Mouse (Mus musculus): ENCODE measurements at regions not wholly inside any gene's neighbourhood (a gene's known extent, or its start where the extent isn't known, plus 50 kb on each side); places are given as distances from the start of the nearest gene placed in this dataset.
"Not testable (repeated sequence)": the region's sequence is repeated elsewhere in the genome, so short reads cannot be mapped to it uniquely, and the experiment has no call there.

DNA sequence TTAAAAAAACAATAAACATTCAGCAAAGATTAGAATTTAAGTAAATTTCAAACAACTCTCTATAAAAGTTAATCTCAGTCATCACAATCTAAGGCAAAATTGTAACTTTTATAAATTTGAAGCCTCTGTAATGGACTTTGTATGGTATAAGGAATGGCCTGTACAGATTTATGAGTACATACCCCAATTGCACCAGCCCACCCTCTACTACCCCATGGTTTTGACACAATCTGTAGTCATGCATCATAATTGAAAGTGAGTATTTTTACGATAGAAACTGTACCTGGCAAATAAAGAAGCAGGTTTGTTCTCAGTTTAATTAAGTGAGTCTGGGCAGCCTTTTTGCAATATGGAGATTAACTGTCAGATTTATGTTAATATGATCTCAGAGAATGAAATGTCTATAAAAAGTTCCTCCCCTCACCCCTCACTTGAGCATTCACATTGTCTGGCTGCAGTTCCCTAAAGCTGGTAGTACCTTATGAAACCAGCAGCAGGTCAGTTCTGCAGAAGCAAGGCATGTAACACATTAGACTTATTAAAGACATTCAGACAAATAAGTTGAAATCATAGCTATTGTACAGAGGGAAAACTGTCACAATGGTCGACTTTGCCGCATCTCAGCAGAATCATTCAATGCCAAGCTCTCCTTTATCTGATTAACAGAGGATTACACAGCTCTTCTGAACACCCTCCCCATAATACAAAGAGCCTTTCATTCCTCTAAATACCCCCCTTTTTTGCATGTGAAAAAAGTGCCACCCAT is 505.2 kb downstream of the Cypt12 start:
- H3K36me3 ChIP-seq (replicated peaks): no peaks in the 10 kb centered on the region
- no peak for DNase-seq (ENCODE audit: extremely low spot score, low spot score)
- no peaks in the 10 kb centered on the region for H3K9me3 ChIP-seq
- 34% methylated on average over 3 of the region's 3 CpGs for WGBS
- no peak overlapping the region for H3K4me3 ChIP-seq
- H3K27me3 ChIP-seq (ENCODE audit: poor library complexity, severe bottlenecking): no peaks in the 10 kb centered on the region
- H3K4me1 ChIP-seq: peaks cover 12% of the 10 kb centered on the region; the same call in 1 of the 2 replicates
- no peak overlapping the region for H3K27ac ChIP-seq

GRCm38 (mm10) chr3:18453986-18454291 is 505.7 kb downstream of the Cypt12 start:
- Histone ChIP-seq H3K4me1 (peaks cover 12% of the 10 kb centered on the region; the same call in 1 of the 2 replicates), H3K27ac (0 out of 2 replicates have a peak overlapping the region, but pooled peaks have one; percentile 35), H3K4me3 (no peak overlapping the region), H3K9me3 (no peaks in the 10 kb centered on the region), H3K27me3 (ENCODE audit: poor library complexity, severe bottlenecking) (no peaks in the 10 kb centered on the region), H3K36me3 (replicated peaks) (no peaks in the 10 kb centered on the region)
- no peak for DNase-seq (ENCODE audit: extremely low spot score, low spot score)
- WGBS: 54% methylated on average over 2 of the region's 2 CpGs

DNA sequence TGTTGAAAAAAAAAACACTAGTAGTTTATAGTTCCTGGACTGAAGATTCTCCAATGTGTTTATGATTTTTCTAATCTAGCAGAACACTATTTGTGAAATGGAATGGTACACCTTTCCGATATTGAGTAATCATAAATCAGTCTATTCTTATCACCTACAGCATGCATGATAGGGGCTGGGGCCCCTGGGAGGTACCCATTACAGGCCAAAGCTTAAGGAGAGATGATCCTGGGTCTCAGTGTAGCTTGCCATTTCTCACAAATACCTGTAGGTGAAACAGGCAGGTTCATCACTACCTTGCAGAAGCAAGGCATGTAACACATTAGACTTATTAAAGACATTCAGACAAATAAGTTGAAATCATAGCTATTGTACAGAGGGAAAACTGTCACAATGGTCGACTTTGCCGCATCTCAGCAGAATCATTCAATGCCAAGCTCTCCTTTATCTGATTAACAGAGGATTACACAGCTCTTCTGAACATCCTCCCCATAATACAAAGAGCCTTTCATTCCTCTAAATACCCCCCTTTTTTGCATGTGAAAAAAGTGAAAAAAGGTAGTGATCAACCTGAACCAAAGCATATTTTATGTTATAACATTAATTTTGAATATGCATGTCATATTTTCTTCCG is 506.5 kb downstream of the Cypt12 start:
- H3K27ac ChIP-seq; H3K36me3 ChIP-seq (replicated peaks); H3K9me3 ChIP-seq; H3K27me3 ChIP-seq (ENCODE audit: poor library complexity, severe bottlenecking); H3K4me3 ChIP-seq; DNase-seq (ENCODE audit: extremely low spot score, low spot score): not testable (repeated sequence)
- H3K4me1 ChIP-seq: peaks cover 12% of the 10 kb centered on the region; the same call in 1 of the 2 replicates
- WGBS: 57% methylated on average over 4 of the region's 4 CpGs

DNA sequence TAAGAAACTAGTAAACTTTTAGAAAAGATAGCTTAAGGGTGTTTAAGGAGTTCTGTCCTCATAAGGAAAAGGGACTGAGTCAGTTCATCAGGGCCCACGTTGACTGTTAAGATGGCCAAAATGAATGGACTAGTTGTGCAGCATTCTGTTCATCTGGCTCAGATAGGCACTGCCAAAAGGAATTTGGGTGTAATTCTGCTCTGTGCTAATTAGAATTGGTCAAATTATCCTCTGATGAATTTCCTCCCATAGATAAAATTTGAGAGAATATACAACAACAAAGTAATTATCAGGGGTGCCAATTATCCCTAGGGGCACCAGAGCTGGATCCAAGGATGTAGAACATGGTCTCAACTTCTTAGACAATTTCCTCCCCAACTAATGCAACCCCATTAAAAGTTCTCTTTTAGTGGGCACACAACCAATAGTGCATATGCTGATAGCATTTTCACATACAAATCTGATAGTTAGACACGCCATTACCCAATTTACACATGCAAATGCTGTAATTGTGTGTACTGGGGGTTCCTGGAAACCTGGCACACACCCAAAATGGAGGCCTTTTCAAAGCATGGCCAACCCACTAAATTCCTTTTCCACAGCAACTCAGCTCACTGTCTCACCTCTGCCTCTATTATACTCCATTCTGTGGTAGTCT is 508.0 kb downstream of the Cypt12 start:
- Histone ChIP-seq H3K4me1 (peaks cover 12% of the 10 kb centered on the region; the same call in 1 of the 2 replicates), H3K27ac (no peak overlapping the region), H3K27me3 (ENCODE audit: poor library complexity, severe bottlenecking) (no peaks in the 10 kb centered on the region), H3K9me3 (no peaks in the 10 kb centered on the region), H3K36me3 (replicated peaks) (no peaks in the 10 kb centered on the region), H3K4me3 (no peak overlapping the region)
- 80% methylated on average over 2 of the region's 2 CpGs for WGBS
- DNase-seq (ENCODE audit: extremely low spot score, low spot score): no peak

DNA sequence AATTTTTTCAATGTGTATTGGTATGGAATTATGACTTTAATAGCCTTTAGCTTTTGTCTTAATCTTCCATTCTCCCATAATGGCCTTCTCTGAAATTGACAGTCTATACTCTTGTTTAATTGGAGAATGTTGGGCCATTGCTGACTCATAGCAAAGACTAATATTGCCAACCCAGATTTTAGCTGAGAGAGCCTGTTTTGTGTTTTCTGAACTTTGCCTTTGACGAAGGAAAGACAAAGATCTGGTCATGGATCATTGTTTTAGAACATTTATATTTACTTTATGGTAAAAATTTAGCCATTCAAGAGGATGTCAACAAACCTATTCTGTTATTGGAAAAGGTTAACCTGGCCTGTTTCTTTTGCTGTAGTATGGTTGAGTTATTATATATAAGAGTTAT is 512.1 kb downstream of the Cypt12 start:
- DNase-seq (ENCODE audit: extremely low spot score, low spot score): no peak
- Histone ChIP-seq H3K36me3 (replicated peaks) (no peaks in the 10 kb centered on the region), H3K4me3 (no peak overlapping the region), H3K27me3 (ENCODE audit: poor library complexity, severe bottlenecking) (no peaks in the 10 kb centered on the region), H3K4me1 (no peaks in the 10 kb centered on the region), H3K9me3 (no peaks in the 10 kb centered on the region), H3K27ac (no peak overlapping the region)
- 90% methylated on average over 1 of the region's 1 CpGs for WGBS

DNA sequence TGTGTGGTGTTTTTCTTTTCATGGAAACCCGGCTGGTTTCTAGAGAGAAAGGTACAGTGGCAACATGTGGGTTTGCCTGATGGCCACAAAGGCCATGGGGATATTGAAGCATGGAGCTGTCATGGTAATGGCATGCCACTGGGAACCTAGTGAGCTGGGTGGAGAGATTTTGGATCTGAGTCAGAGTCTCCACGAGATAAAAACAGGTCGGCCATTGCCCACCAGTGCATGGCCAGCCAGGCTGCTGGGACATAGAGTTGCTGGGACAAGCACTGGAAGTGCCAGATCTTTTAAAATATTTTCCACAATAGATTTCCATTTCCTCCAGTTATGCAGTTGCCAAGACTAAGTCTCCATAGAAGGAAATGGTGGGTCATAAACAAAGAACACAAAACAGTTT is 523.6 kb downstream of the Cypt12 start:
- H3K27me3 ChIP-seq (ENCODE audit: poor library complexity, severe bottlenecking): no peaks in the 10 kb centered on the region
- no peak overlapping the region for H3K27ac ChIP-seq
- no peaks in the 10 kb centered on the region for H3K4me1 ChIP-seq
- H3K36me3 ChIP-seq (replicated peaks): no peaks in the 10 kb centered on the region
- no peak overlapping the region for H3K4me3 ChIP-seq
- 93% methylated on average over 3 of the region's 3 CpGs for WGBS
- no peak for DNase-seq (ENCODE audit: extremely low spot score, low spot score)
- no peaks in the 10 kb centered on the region for H3K9me3 ChIP-seq

GRCm38 (mm10) chr3:18479557-18479956 is 531.3 kb downstream of the Cypt12 start:
- no peak overlapping the region for H3K27ac ChIP-seq
- no peaks in the 10 kb centered on the region for H3K4me1 ChIP-seq
- H3K36me3 ChIP-seq (replicated peaks): no peaks in the 10 kb centered on the region
- DNase-seq (ENCODE audit: extremely low spot score, low spot score): no peak
- no peaks in the 10 kb centered on the region for H3K27me3 ChIP-seq (ENCODE audit: poor library complexity, severe bottlenecking)
- no peak overlapping the region for H3K4me3 ChIP-seq
- H3K9me3 ChIP-seq: no peaks in the 10 kb centered on the region
- 81% methylated on average over 2 of the region's 2 CpGs for WGBS

GRCm38 (mm10) chr3:18482006-18482405 is 533.8 kb downstream of the Cypt12 start:
- no peak overlapping the region for H3K27ac ChIP-seq
- H3K9me3 ChIP-seq: 0 out of 2 replicates have a peak, but pooled peaks cover 3% of the 10 kb centered on the region
- H3K27me3 ChIP-seq (ENCODE audit: poor library complexity, severe bottlenecking): no peaks in the 10 kb centered on the region
- no peak overlapping the region for H3K4me3 ChIP-seq
- no peaks in the 10 kb centered on the region for H3K36me3 ChIP-seq (replicated peaks)
- DNase-seq (ENCODE audit: extremely low spot score, low spot score): no peak
- 82% methylated on average over 2 of the region's 2 CpGs for WGBS
- H3K4me1 ChIP-seq: no peaks in the 10 kb centered on the region

GRCm38 (mm10) chr3:18488886-18489285 is 540.7 kb downstream of the Cypt12 start:
- H3K27ac ChIP-seq: no peak overlapping the region
- WGBS: 82% methylated on average over 2 of the region's 2 CpGs
- H3K36me3 ChIP-seq (replicated peaks): no peaks in the 10 kb centered on the region
- no peak for DNase-seq (ENCODE audit: extremely low spot score, low spot score)
- H3K27me3 ChIP-seq (ENCODE audit: poor library complexity, severe bottlenecking): no peaks in the 10 kb centered on the region
- no peaks in the 10 kb centered on the region for H3K4me1 ChIP-seq
- H3K9me3 ChIP-seq: 0 out of 2 replicates have a peak, but pooled peaks cover 3% of the 10 kb centered on the region
- no peak overlapping the region for H3K4me3 ChIP-seq

- no peaks in the 10 kb centered on the region for H3K27me3 ChIP-seq (ENCODE audit: poor library complexity, severe bottlenecking)
- no peak overlapping the region for H3K4me3 ChIP-seq
- 45% methylated on average over 3 of the region's 3 CpGs for WGBS
- H3K4me1 ChIP-seq: 0 out of 2 replicates have a peak, but pooled peaks cover 6% of the 10 kb centered on the region
- no peak for DNase-seq (ENCODE audit: extremely low spot score, low spot score)
- no peaks in the 10 kb centered on the region for H3K36me3 ChIP-seq (replicated peaks)
- H3K9me3 ChIP-seq: no peaks in the 10 kb centered on the region
- H3K27ac ChIP-seq: no peak overlapping the region
Observed at GRCm38 (mm10) chr3:18522562-18522961, 574.4 kb downstream of the Cypt12 start.

- 89% methylated on average over 2 of the region's 2 CpGs for WGBS
- H3K4me1 ChIP-seq: 0 out of 2 replicates have a peak, but pooled peaks cover 6% of the 10 kb centered on the region
- H3K9me3 ChIP-seq: no peaks in the 10 kb centered on the region
- no peak overlapping the region for H3K27ac ChIP-seq
- no peak for DNase-seq (ENCODE audit: extremely low spot score, low spot score)
- H3K36me3 ChIP-seq (replicated peaks): no peaks in the 10 kb centered on the region
- H3K4me3 ChIP-seq: no peak overlapping the region
- H3K27me3 ChIP-seq (ENCODE audit: poor library complexity, severe bottlenecking): no peaks in the 10 kb centered on the region
Observed at GRCm38 (mm10) chr3:18524011-18524410, 575.8 kb downstream of the Cypt12 start.

- Histone ChIP-seq H3K4me3 (no peak overlapping the region), H3K9me3 (no peaks in the 10 kb centered on the region), H3K27ac (no peak overlapping the region), H3K4me1 (no peaks in the 10 kb centered on the region), H3K36me3 (replicated peaks) (no peaks in the 10 kb centered on the region), H3K27me3 (ENCODE audit: poor library complexity, severe bottlenecking) (no peaks in the 10 kb centered on the region)
- WGBS: 94% methylated on average over 2 of the region's 2 CpGs
- DNase-seq (ENCODE audit: extremely low spot score, low spot score): no peak
Observed at GRCm38 (mm10) chr3:18557201-18557600, 609.0 kb downstream of the Cypt12 start.

DNA sequence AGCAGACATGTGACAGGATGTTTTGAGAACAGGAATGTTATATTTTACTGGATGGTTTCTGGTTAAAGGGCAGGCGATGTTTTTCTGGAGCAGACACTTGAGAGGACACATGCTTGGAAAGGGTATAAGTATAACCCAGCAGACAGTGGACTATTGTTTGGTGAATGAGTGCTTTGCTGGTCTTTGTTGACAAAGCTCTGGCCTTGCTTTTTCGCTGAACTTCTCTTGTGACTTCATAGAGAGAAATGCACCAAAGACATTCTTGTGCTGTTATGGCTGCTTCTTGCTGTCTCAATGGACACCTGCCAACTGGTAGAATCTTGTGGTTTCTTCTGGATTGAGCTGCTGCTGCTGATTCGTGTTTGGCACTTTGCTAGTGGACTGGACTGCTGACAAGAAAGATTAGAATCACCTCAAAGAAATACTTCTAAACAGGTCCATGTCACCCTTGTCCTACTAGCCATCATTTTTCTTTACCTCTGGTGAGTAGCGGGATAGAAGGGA is 612.1 kb downstream of the Cypt12 start:
- 86% methylated on average over 4 of the region's 4 CpGs for WGBS

More for the DNA sequence above, 612.1 kb downstream of the Cypt12 start:
- Histone ChIP-seq H3K36me3 (replicated peaks) (no peaks in the 10 kb centered on the region), H3K9me3 (no peaks in the 10 kb centered on the region), H3K27me3 (ENCODE audit: poor library complexity, severe bottlenecking) (no peaks in the 10 kb centered on the region), H3K4me1 (no peaks in the 10 kb centered on the region), H3K4me3 (no peak overlapping the region), H3K27ac (no peak overlapping the region)
- no peak for DNase-seq (ENCODE audit: extremely low spot score, low spot score)
